Mouse (Mus musculus) liver, embryonic 13.5 days (tissue): Measurements from ENCODE around the gene Smtnl1. TPM values are rescaled to one million over a fixed set of nuclear protein-coding genes. Genes with fewer than 3 reads are reported as not detected.

ENCODE experiments used
- ATAC-seq: fragments of 200-750 bp; cut with Nextera tagmentation; 2 replicates; pipeline ENCODE4 v1.8.0; 2017; ENCODE audit warnings: low read depth, mild to moderate bottlenecking, moderate number of reproducible peaks, moderate library complexity
- DNase-seq: peaks from one replicate; pipeline ENCODE4 v3.0.0; 2022
- H3K27ac ChIP-seq: fragments of 300-500 bp; sonication (generic); 2 replicates; pipeline ENCODE4 v1.5.1; 2015; ENCODE audit warnings: moderate library complexity, mild to moderate bottlenecking, inconsistent platforms
- H3K27me3 ChIP-seq: fragments of 300-500 bp; sonication (generic); 2 replicates; pipeline ENCODE4 v1.6.1; 2015; ENCODE audit warnings: mild to moderate bottlenecking, inconsistent platforms
- H3K36me3 ChIP-seq: fragments of 300-500 bp; sonication (generic); 2 replicates; pipeline ENCODE4 v1.6.1; 2015; ENCODE audit warnings: mild to moderate bottlenecking, inconsistent platforms
- H3K4me1 ChIP-seq: fragments of 300-500 bp; sonication (generic); replicated peaks from 2 replicates; pipeline ENCODE4 v1.6.1; 2015; ENCODE audit warnings: inconsistent platforms
- H3K4me2 ChIP-seq: fragments of 300-500 bp; sonication (generic); 2 replicates; pipeline ENCODE4 v1.6.1; 2015; ENCODE audit warnings: inconsistent platforms, mild to moderate bottlenecking, moderate library complexity
- H3K4me3 ChIP-seq: fragments of 300-500 bp; sonication (generic); replicated peaks from 2 replicates; pipeline ENCODE4 v1.5.1; 2015; ENCODE audit warnings: mild to moderate bottlenecking, inconsistent platforms
- H3K9ac ChIP-seq: fragments of 300-500 bp; sonication (generic); 2 replicates; pipeline ENCODE4 v1.6.1; 2015; ENCODE audit warnings: mild to moderate bottlenecking, inconsistent platforms
- H3K9me3 ChIP-seq: fragments of 300-500 bp; sonication (generic); replicated peaks from 2 replicates; pipeline ENCODE4 v1.6.1; 2016; ENCODE audit warnings: inconsistent platforms
- WGBS: fragments of 180-500 bp; shearing (Covaris S2); methylation state at CpG from one replicate; pipeline ENCODE4 v1.1.7; 2015; ENCODE audit not compliant: insufficient replicate concordance; 5-methylcytosine and 5-hydroxymethylcytosine counted together
- polyA plus RNA-seq: library from polyadenylated mRNA; unstranded; fragments of >200 nt; fragmentation: Nextera tagmentation; extraction: Ambion mirVana; gene quantifications from 2 replicates; pipeline ENCODE4 v1.2.1, GENCODE M21; 2015

Gene Smtnl1
- 0.23 and 0.24 TPM in 2 replicates for polyA plus RNA-seq

DNA sequence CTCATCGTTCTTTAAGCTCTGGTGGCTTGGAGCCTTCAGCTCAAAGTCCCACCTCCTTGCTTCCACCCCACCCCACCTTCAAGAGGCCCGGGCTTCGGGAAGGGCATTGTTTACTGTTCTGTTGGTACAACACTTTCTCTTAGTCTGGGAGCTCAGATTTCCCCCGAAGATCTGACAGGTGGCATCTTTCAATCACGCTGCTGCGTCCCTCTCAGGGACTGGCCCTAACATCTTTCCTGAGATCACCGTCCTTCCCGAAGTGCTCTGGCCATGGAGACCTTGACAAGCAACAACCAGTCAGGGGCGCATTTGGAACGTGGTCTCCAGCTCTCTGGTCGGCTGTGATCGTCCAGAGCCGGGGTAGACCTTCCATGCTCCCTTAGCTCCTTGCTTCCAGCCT lies at the start of gene Smtnl1:
Smtnl1 (minus strand) TSS at position 101 of the 400 bp plus-strand sequence.
- H3K9ac ChIP-seq: no peak within 1 kb of the TSS

DNA sequence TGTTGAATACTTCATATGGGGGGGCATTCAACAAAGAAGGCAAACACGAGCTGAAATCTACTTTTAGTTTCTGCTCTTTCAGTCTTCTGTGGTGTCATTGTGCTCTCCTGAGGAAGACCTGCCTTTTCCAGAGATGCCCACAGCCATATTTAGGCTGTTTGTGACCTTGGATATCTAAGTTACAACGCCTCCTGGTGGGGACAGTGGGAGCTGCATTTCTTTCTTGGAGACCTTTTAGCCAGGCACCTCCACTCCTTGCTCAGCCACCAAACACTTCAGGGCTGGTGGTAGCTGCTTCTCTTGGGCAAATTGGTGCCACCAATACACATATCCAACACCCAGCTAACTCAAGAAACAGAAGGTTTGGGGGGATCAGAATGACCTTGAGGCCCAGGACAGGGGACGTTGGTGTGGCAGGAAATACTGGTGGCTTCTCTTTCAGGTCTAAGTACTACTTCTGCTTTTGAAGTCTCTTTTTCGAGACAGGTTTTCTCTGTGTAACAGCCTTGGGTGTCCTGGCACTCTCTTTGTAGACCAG lies 48.2 kb upstream of the Smtnl1 start:
- no peak overlapping the region for H3K4me2 ChIP-seq
- H3K9ac ChIP-seq: no peak overlapping the region
- H3K27ac ChIP-seq: no peak overlapping the region
- ATAC-seq (no peak), DNase-seq (peak; percentile 39)
- H3K36me3 ChIP-seq: no peaks in the 10 kb centered on the region
- H3K27me3 ChIP-seq: peaks cover 100% of the 10 kb centered on the region
- 22% methylated on average over 4 of the region's 4 CpGs for WGBS
- H3K4me1 ChIP-seq: peaks cover 45% of the 10 kb centered on the region
- H3K9me3 ChIP-seq: no peaks in the 10 kb centered on the region
- H3K4me3 ChIP-seq: no peak overlapping the region

More for the DNA sequence above, at the start of gene Smtnl1:
- no peak for ATAC-seq
- DNase-seq: no peak
- Histone ChIP-seq H3K4me2 (no peak within 1 kb of the TSS), H3K27me3 (peaks cover 60% of the 10 kb centered on the region), H3K9me3 (no peaks in the 10 kb centered on the region), H3K27ac (no peak within 1 kb of the TSS), H3K36me3 (no peaks in the 10 kb centered on the region), H3K4me1 (peaks cover 31% of the 10 kb centered on the region), H3K4me3 (no peak within 1 kb of the TSS)
- 40% methylated on average over 13 of the region's 13 CpGs for WGBS

DNA sequence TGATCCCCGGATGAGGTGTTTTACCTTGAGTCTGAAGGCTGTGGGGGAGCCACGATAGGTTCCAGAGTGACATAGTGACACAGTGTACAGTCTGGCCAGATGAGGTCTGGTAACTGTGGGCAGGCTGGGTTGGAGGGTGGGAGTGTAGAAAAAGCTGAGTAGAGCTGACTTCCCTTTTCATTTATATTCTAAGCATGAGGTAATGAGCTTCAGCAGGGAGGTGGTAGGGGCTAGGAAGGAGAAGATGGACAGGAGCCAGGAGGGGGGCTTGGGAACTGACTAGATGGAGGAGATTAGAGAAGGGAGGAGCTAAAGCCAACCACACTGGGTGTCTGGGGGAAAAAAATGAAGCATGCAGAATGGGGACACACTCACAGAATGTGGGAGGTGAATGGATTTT lies 46.5 kb upstream of the Smtnl1 start:
- DNase-seq (no peak), ATAC-seq (no peak)
- peaks cover 93% of the 10 kb centered on the region for H3K27me3 ChIP-seq
- 25% methylated on average over 2 of the region's 2 CpGs for whole genome bisulfite sequencing
- H3K9ac ChIP-seq: no peak overlapping the region
- H3K4me1 ChIP-seq: peaks cover 50% of the 10 kb centered on the region
- H3K4me3 ChIP-seq: no peak overlapping the region
- no peak overlapping the region for H3K4me2 ChIP-seq
- H3K36me3 ChIP-seq: peaks cover 2% of the 10 kb centered on the region
- H3K9me3 ChIP-seq: no peaks in the 10 kb centered on the region
- no peak overlapping the region for H3K27ac ChIP-seq

DNA sequence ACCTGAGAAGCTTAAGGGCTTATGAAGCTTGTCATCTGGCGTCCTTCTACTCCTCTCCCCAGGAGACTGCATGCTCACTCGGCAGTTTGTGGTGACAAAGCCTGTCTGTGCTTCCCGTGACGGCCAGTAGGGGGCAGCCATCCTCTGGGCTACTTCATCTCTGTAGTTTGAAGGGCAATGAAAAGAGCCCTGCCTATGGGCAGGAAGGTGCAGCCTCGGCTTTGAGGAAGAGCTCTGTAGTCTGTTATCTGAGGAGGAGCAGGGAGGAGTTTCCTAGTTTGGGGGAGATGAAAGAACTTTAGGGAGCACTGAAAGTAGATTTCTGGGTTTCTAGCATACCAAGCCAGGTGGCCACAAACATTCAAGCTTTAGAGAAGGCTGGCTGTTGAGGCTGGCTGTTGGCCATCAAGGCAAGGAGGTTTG lies 46.1 kb upstream of the Smtnl1 start:
- peak; percentile 74 for DNase-seq
- 4% methylated on average over 5 of the region's 5 CpGs for WGBS
- Histone ChIP-seq H3K4me1 (peaks cover 50% of the 10 kb centered on the region), H3K4me2 (no peak overlapping the region), H3K9ac (no peak overlapping the region), H3K9me3 (no peaks in the 10 kb centered on the region), H3K4me3 (no peak overlapping the region), H3K27ac (no peak overlapping the region), H3K27me3 (peaks cover 88% of the 10 kb centered on the region), H3K36me3 (peaks cover 7% of the 10 kb centered on the region)
- peak; percentile 44 for ATAC-seq

DNA sequence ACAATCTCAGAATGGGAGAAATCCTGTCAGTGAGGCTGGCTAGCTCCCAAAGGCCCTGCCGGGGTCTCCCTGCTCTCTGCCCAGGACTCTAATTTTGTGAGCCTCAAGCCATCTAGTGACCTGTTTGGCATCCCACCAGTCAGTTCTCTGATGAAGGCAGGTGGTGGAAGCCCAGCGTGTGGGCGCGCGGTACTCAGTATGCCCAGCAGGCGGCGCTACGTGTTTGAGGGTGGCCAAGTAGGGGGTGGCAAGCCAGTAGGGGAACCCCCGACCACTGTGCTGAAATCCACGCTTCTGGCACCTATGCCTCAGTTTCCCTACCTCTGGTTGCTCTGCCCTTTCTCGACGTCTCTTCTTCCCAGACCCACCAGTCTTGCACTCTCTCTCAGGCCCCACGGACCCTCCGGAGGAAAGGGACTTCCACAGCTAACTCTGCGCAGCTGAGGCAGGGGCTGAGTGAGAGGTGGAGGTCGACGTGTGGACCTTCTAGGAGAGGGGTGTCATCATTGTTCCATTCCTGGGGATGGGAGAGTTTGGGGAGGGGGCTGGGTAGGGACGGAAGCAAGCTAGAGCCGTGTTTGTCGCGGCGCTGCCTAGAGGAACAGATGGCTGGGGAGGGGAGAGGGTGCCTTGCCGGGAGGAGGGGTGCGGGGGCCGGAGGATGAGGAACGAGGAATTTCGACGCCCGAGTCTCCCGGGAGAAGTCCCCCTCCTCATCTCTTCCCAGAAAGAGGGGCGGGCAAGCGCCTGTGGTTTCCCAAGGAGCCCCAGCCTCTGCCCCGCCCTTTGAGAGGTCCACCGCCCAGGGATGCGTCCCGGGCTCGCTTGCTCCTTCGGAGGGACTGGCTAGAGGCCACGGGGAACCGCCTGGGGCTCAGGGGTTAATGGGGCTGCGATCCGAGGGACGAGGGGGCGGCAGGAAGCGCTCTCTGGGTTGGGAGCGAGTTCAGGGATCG lies 43.4 kb upstream of the Smtnl1 start:
- Histone ChIP-seq H3K4me1 (peaks cover 43% of the 10 kb centered on the region), H3K9ac (peak overlapping the region; percentile 45; the same call in 1 of the 2 replicates), H3K36me3 (peaks cover 33% of the 10 kb centered on the region), H3K9me3 (no peaks in the 10 kb centered on the region), H3K4me2 (peak overlapping the region; percentile 53), H3K27ac (no peak overlapping the region), H3K4me3 (peak overlapping the region; percentile 25), H3K27me3 (peaks cover 62% of the 10 kb centered on the region)
- DNase-seq (peak; percentile 48), ATAC-seq (no peak)
- 3% methylated on average over 47 of the region's 47 CpGs for WGBS

DNA sequence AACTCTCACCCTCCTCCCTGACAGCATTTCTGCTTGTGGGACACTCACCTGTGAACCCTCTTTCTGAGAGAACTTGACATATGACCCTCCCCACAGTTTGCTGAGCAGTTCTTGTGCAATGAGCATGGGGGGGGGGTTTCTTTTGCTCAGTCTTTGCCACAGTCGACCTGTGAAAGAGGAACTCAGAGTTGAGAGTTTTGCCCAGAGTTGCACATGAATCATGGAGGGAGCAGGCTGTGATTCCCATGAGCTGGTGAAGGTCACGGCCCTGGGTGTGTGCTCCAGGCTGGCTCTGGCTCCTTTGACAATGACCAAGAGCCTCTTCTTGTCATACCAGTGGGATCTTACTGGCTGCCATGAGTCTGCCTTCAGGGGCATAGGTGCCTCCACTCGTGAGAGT lies 39.8 kb upstream of the Smtnl1 start:
- DNase-seq: no peak
- Histone ChIP-seq H3K4me3 (no peak overlapping the region), H3K27ac (no peak overlapping the region), H3K9me3 (no peaks in the 10 kb centered on the region), H3K4me1 (peaks cover 43% of the 10 kb centered on the region), H3K9ac (no peak overlapping the region), H3K27me3 (peaks cover 25% of the 10 kb centered on the region), H3K36me3 (peaks cover 69% of the 10 kb centered on the region), H3K4me2 (no peak overlapping the region)
- no peak for ATAC-seq
- WGBS: 59% methylated on average over 3 of the region's 3 CpGs

DNA sequence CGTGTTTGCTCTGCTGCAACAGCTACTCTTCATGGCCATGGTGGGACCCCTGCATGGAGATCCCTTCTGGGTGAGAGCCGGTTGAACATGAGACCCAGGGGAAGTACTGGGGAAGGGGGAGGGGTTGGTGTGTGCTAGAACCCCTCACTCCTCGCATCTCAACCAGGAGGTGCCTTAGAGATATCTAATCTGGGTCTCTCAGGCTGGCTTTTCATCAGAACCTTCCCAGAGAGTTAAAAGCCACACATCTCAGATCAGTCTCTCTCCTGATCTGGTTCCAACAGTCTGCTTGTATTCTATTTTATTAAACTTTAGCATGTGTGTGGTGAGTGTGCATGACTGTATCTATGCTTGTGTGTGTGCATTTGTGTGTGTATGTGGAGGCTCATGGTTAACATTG lies 39.0 kb upstream of the Smtnl1 start:
- peaks cover 35% of the 10 kb centered on the region for H3K4me1 ChIP-seq
- no peak overlapping the region for H3K4me2 ChIP-seq
- H3K9ac ChIP-seq: no peak overlapping the region
- WGBS: 53% methylated on average over 3 of the region's 3 CpGs
- ATAC-seq (0 out of 2 replicates have a peak, but pooled peaks have one; percentile 3), DNase-seq (no peak)
- peaks cover 17% of the 10 kb centered on the region for H3K27me3 ChIP-seq
- H3K36me3 ChIP-seq: peaks cover 77% of the 10 kb centered on the region
- H3K4me3 ChIP-seq: no peak overlapping the region
- no peak overlapping the region for H3K27ac ChIP-seq
- H3K9me3 ChIP-seq: no peaks in the 10 kb centered on the region

DNA sequence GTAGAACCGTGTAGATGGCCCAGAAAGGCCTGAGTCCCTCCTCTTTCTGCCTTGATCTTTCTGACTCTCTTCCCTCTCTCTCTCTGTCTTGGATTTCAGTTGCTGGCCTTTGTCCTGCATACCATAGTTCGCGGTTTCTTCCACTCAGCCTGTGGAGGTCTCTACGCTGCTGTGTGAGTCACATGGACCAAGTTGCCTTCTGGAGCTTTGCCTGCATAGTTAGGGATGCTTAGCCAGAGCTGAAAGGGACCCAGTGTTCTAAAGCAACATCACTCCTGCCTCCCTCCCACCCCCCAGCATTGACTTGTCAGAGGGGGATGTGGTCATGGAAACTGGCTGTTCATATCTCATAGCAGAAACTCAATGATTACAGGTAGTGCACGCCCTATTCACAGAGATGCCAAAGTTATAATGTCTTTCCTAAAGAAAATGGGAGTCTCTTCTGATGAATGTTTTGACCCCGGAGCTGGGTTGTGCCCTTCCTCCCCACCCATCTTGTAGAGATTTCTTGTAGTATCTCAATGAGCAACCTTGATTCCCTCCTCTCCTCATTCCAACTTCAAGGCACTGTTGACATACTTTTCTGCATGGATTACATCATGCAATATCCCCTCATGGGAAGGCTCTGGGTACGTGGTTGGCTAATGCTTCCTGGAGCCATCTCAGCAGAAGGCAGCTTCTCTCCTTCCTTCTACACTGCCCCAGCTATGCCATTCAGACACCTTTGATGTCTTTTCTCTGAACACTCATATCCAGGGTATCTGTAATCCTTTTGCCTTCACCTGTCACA lies 37.7 kb upstream of the Smtnl1 start:
- ATAC-seq: no peak
- Histone ChIP-seq H3K27ac (no peak overlapping the region), H3K9me3 (no peaks in the 10 kb centered on the region), H3K4me3 (no peak overlapping the region), H3K36me3 (peaks cover 89% of the 10 kb centered on the region), H3K27me3 (0 out of 2 replicates have a peak, but pooled peaks cover 5% of the 10 kb centered on the region), H3K4me1 (peaks cover 31% of the 10 kb centered on the region), H3K9ac (no peak overlapping the region; the same call in 1 of the 2 replicates), H3K4me2 (no peak overlapping the region)
- WGBS: 87% methylated on average over 7 of the region's 7 CpGs
- no peak for DNase-seq

DNA sequence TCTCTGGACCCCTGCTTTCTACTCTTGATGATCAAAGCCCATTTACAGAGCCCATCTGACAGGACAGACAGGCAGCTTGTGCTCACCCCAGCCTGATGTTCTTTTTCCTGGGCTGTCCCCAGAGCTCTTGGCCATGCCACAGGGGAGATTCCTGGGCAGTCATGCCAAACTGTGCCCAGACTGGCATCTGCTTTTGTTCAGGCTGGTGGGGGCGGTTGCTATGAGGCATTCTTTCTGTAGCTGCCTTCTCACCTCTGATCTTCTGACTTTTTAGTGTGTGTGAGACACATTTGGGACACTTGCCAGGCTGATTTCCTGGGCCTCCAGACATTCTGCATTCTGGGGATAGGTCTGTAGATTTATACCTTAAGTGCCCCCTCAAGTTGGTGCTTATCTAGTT lies 36.1 kb upstream of the Smtnl1 start:
- Histone ChIP-seq H3K27ac (no peak overlapping the region), H3K4me2 (no peak overlapping the region), H3K36me3 (peaks cover 99% of the 10 kb centered on the region), H3K9me3 (no peaks in the 10 kb centered on the region), H3K4me1 (peaks cover 34% of the 10 kb centered on the region), H3K9ac (no peak overlapping the region), H3K27me3 (no peaks in the 10 kb centered on the region), H3K4me3 (no peak overlapping the region)
- DNase-seq (no peak), ATAC-seq (no peak)
- WGBS: 93% methylated on average over 1 of the region's 1 CpGs

DNA sequence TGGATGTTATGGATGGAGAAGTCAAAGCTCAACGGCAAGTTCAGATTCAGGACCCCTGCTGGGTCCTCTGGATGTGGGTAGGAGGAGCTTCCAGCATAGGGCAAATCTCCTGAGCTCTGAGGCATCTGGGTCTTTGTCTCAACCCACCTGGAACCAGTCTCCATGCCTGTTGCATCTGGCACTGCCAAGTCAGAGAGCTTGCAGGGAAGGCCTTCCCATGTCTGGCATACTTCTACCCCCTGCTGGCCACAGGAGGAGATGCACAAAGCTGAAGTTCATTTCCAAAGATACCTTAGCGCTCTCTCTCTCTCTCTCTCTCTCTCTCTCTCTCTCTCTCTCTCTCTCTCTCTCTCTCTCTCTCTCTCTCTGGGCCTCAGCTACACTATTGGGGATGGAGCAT lies 33.3 kb upstream of the Smtnl1 start:
- ATAC-seq (0 out of 2 replicates have a peak, but pooled peaks have one; percentile 30), DNase-seq (peak; percentile 31)
- Histone ChIP-seq H3K4me2 (no peak overlapping the region), H3K4me3 (no peak overlapping the region), H3K27ac (no peak overlapping the region), H3K9me3 (no peaks in the 10 kb centered on the region), H3K4me1 (peaks cover 50% of the 10 kb centered on the region), H3K9ac (no peak overlapping the region), H3K36me3 (peaks cover 99% of the 10 kb centered on the region), H3K27me3 (no peaks in the 10 kb centered on the region)
- 85% methylated on average over 2 of the region's 2 CpGs for WGBS
